Mouse (Mus musculus) liver, adult 2 months (tissue): Measurements from ENCODE around the gene Zdhhc3.
A peak's percentile ranks its signal among the peaks of the same experiment; 100 is the strongest.

ENCODE experiments used
- CTCF ChIP-seq: fragments of 200-500 bp; IDR thresholded peaks from 2 replicates; pipeline ENCODE4 v1.5.1; 2011; ENCODE audit warnings: low read depth, low read length, control low read depth
- POLR2A ChIP-seq: fragments of 200-500 bp; IDR thresholded peaks from 2 replicates; pipeline ENCODE4 v1.6.1; 2011; ENCODE audit warnings: low read length, control low read depth; ENCODE audit not compliant: insufficient read depth; ENCODE audit errors: extremely low read depth

DNA sequence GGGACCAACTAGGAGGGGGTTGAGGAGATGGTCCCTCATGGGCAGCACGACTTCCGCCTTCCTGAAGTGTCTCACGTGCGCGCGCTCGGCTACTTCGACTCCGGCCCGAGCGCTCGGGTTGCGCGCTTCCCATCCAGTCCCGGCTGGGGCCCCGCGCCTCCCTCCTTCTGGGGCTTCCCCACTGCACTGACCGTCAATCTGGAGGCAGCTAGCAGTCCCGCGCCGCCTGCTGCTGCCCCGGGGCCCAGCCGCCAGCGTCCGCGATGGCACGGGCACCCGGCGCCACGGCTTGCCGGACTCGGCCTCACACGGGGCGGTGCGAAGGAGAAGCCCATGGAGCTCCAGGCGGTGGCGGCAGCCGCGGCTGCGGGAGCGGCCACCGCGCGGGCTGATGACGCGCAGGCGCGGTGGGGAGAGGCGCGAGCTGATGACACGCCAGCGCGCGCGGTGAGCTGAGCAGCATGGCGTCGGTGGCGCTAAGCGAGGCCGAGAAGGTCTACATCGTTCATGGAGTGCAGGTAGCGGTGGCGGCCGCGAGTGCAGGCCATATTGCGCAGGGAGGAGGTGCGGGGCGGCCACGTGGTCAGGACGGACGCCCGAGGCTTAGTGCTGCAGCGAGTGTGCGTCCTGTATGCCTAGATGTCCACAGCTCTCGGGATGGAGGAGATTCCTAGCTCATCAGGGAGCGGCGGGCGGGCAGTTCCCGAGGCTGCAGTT, at the start of gene Zdhhc3, which contains the start of gene Exosc7:
- TF ChIP-seq CTCF (no peak), POLR2A (peak; percentile 73; the same call in 1 of the 2 replicates)
